Mouse (Mus musculus) forebrain, embryonic 15.5 days (tissue): ENCODE measurements at regions not wholly inside any gene's neighbourhood (a gene's known extent, or its start where the extent isn't known, plus 50 kb on each side); places are given as distances from the start of the nearest gene placed in this dataset.
A peak's percentile ranks its signal among the peaks of the same experiment; 100 is the strongest.

Experiments
- ATAC-seq: fragments of 200-750 bp; cut with Nextera tagmentation; replicated peaks from 2 replicates; pipeline ENCODE4 v1.8.0; 2017; ENCODE audit warnings: mild to moderate bottlenecking, moderate TSS enrichment, moderate library complexity
- H3K27ac ChIP-seq: fragments of 300-500 bp; sonication (generic); replicated peaks from 2 replicates; pipeline ENCODE4 v1.5.1; 2015; ENCODE audit warnings: mild to moderate bottlenecking, inconsistent platforms
- H3K27me3 ChIP-seq: fragments of 300-500 bp; sonication (generic); 2 replicates; pipeline ENCODE4 v1.6.1; 2015; ENCODE audit warnings: inconsistent platforms
- H3K36me3 ChIP-seq: fragments of 300-500 bp; sonication (generic); 2 replicates; pipeline ENCODE4 v1.6.1; 2015; ENCODE audit warnings: mild to moderate bottlenecking, inconsistent platforms
- H3K4me1 ChIP-seq: fragments of 300-500 bp; sonication (generic); 2 replicates; pipeline ENCODE4 v1.6.1; 2015; ENCODE audit warnings: inconsistent platforms
- H3K4me2 ChIP-seq: fragments of 300-500 bp; sonication (generic); replicated peaks from 2 replicates; pipeline ENCODE4 v1.6.1; 2015; ENCODE audit warnings: mild to moderate bottlenecking, inconsistent platforms
- H3K4me3 ChIP-seq: fragments of 300-500 bp; sonication (generic); 2 replicates; pipeline ENCODE4 v1.5.1; 2015; ENCODE audit warnings: mild to moderate bottlenecking, inconsistent platforms
- H3K9ac ChIP-seq: fragments of 300-500 bp; sonication (generic); replicated peaks from 2 replicates; pipeline ENCODE4 v1.6.1; 2015; ENCODE audit warnings: mild to moderate bottlenecking, inconsistent platforms
- H3K9me3 ChIP-seq: fragments of 300-500 bp; sonication (generic); 2 replicates; pipeline ENCODE4 v1.6.1; 2016; ENCODE audit warnings: inconsistent platforms
- WGBS: fragments of 180-500 bp; shearing (Covaris S2); methylation state at CpG from one replicate; pipeline ENCODE4 v1.1.7; 2015; ENCODE audit warnings: mixed read lengths; 5-methylcytosine and 5-hydroxymethylcytosine counted together

DNA sequence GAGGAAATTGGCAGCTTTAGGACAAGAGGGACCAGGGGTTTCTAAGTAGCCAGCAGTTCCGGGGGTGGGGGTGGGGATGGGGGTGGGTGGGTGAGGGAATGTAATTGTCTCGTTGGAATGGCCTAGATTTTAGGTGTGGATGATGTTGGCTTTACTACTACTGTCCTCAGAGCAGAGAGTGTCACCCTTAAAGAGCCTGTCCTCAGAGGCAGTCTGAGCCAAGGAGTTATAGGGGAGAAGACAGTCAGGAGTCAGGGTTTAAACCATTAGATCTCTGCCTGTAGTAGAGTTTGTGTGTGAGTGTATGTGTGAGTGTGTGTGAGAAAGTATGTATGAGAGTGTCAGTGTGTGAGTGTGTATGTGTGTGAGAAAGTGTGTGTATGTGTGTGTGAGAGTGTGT, 179.6 kb upstream of the 4931429L15Rik start:
- WGBS, result 13% methylated on average over 2 of the region's 2 CpGs
- Histone ChIP-seq H3K27me3 (no peaks in the 10 kb centered on the region), H3K4me3 (no peak overlapping the region), H3K4me1 (peaks cover 22% of the 10 kb centered on the region), H3K9ac (no peak overlapping the region), H3K4me2 (no peak overlapping the region), H3K9me3 (no peaks in the 10 kb centered on the region), H3K36me3 (no peaks in the 10 kb centered on the region), H3K27ac (no peak overlapping the region)
- ATAC-seq, result no peak

DNA sequence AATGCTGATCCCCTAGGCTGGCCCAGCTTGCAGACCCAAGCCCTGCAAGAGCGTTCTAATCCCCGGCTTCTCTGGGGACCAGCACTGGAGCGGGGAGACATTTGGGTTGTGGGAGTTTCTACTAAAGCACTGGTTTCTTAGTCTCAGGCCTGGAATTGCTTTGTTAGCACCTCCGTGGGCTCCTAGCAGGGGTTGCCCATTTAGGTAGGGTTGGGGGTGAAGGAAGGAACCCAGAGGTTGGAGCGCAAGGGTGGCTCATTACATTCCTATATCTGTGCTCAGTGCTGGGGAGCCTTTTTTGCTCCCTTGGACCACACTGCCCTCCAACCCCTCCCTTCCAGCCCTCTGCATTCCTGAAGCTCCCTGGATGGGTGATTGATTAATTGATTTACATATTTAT, 179.1 kb upstream of the 4931429L15Rik start:
- H3K36me3 ChIP-seq, result no peaks in the 10 kb centered on the region
- ATAC-seq, result no peak
- H3K9ac ChIP-seq, result no peak overlapping the region
- no peak overlapping the region for H3K4me2 ChIP-seq
- WGBS, result 51% methylated on average over 5 of the region's 5 CpGs
- H3K27me3 ChIP-seq, result no peaks in the 10 kb centered on the region
- no peak overlapping the region for H3K4me3 ChIP-seq
- peaks cover 17% of the 10 kb centered on the region for H3K4me1 ChIP-seq
- no peak overlapping the region for H3K27ac ChIP-seq
- no peaks in the 10 kb centered on the region for H3K9me3 ChIP-seq

DNA sequence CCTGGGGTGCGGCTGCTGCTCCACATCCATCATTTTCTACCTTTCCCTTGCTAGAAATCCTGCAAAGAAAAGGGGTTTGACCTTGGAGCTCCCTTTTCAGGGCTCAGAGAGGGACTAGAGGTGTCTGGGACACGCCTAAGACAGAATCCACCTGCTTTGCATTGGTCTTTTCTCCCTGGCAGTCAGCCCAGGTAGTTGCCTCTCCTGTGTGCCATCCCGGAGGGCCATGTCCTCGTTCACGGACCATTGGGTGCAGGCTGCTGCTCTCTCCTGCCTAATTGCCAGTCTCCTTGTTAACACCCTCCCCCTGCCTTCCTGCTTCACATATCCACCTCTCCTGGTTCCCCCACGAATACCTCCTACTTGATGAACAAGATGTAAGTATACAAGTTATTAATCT, 175.5 kb upstream of the 4931429L15Rik start:
- H3K27ac ChIP-seq, result no peak overlapping the region
- H3K27me3 ChIP-seq, result no peaks in the 10 kb centered on the region
- no peaks in the 10 kb centered on the region for H3K36me3 ChIP-seq
- H3K4me3 ChIP-seq, result no peak overlapping the region
- peaks cover 6% of the 10 kb centered on the region; the same call in 1 of the 2 replicates for H3K4me1 ChIP-seq
- H3K9ac ChIP-seq, result no peak overlapping the region
- ATAC-seq, result no peak
- WGBS, result 71% methylated on average over 6 of the region's 6 CpGs
- H3K4me2 ChIP-seq, result no peak overlapping the region
- H3K9me3 ChIP-seq, result no peaks in the 10 kb centered on the region

DNA sequence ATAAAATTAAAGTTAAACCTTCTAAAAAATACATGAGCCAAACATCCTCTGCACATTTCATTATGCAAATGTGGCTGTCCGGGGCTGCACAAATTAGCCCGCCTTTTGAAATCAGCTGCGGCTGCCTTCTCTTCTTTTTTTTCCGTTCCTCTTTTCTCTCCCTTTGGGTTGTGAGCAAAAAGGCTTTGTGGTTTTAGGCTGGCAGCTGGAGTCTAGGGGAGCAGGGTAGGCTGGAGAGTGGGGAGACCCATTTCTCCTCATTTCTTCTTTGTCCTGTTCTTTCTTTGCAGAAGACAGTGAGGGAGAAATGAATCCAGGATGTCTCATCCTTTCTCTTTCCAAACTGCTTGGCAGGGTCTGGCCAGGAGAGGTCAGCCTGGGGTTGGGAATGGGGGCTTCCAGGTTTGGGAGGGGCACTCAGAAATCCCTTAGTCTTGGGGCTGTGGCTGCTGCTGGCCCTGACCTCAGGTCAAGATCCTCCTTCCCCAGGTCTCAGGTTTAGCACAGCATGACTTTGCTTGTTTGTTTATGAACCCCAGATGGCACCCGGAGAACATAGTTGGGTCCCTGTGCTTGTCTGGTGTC, 163.2 kb upstream of the 4931429L15Rik start:
- no peak for ATAC-seq
- 16% methylated on average over 5 of the region's 5 CpGs for WGBS
- Histone ChIP-seq H3K27ac (peak overlapping the region; percentile 77), H3K4me2 (0 out of 2 replicates have a peak overlapping the region, but pooled peaks have one; percentile 6), H3K9ac (no peak overlapping the region), H3K4me3 (no peak overlapping the region), H3K27me3 (no peaks in the 10 kb centered on the region), H3K9me3 (no peaks in the 10 kb centered on the region), H3K36me3 (no peaks in the 10 kb centered on the region), H3K4me1 (peaks cover 28% of the 10 kb centered on the region)

DNA sequence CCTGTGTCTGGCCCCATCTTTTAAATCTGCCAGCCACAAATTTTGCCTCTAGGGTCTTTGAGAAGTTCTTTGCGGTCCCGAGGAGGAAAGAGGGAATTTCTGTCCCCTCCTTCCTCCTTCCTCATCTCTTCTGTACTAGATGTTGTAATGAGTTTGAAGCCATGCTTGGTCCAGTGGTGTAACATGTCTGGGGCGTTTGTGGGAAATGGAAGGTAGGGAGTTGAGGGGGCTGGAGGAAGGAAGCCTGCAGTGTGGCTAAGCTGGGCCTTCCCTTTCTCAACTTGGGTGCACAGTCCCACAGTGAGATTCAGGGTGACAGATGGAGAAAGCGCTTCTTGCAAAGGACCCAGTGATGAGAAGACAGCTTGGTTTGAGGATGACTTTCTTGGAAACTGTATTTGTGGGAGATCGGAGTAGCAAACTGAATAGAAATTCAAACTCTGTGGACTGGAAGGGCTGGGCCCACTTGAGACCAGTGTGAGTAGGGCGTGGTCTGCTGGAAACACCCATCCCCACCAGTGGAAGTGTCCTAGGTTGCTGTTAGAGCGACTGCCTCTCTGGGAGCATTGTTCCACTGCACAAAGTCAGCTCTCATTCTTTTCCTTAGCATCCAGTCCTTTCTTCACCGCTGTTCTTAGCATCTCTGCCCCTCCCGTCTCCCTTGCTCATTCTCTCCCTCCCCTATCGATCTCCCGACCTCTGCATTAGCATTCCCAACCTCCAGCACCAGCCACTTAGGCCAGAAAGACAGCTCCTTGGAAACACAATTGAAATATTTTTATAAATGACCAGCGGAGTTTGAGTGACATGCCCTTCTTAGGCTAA, 162.5 kb upstream of the 4931429L15Rik start:
- no peak for ATAC-seq
- Histone ChIP-seq H3K27me3 (no peaks in the 10 kb centered on the region), H3K4me2 (no peak overlapping the region), H3K4me3 (no peak overlapping the region), H3K9ac (no peak overlapping the region), H3K4me1 (peaks cover 28% of the 10 kb centered on the region), H3K36me3 (no peaks in the 10 kb centered on the region), H3K9me3 (no peaks in the 10 kb centered on the region), H3K27ac (peak overlapping the region; percentile 77)
- 39% methylated on average over 12 of the region's 12 CpGs for WGBS

DNA sequence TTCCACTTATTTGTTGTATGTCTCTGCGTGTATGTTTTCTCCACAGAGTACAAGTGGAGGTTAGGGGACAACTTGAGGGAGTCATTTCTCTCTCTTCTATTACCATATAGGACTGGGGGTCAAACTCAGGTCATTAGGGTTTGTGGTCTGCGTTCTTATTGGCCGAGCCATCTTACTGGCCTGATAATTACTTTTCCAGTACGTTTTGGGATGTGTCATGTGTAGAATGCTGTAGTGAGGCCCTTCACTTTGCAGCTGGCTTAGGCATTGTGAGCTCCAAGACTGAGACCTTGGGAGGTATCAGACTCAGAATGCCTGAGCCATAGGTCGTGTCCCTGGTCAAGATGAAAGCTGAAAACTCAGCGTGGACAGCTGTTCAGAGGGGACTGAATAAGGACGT, 161.7 kb upstream of the 4931429L15Rik start:
- H3K4me1 ChIP-seq, result peaks cover 28% of the 10 kb centered on the region
- no peak for ATAC-seq
- 55% methylated on average over 7 of the region's 7 CpGs for WGBS
- H3K9me3 ChIP-seq, result no peaks in the 10 kb centered on the region
- H3K27me3 ChIP-seq, result no peaks in the 10 kb centered on the region
- no peaks in the 10 kb centered on the region for H3K36me3 ChIP-seq
- no peak overlapping the region for H3K27ac ChIP-seq
- H3K4me2 ChIP-seq, result no peak overlapping the region
- H3K4me3 ChIP-seq, result no peak overlapping the region
- H3K9ac ChIP-seq, result no peak overlapping the region

DNA sequence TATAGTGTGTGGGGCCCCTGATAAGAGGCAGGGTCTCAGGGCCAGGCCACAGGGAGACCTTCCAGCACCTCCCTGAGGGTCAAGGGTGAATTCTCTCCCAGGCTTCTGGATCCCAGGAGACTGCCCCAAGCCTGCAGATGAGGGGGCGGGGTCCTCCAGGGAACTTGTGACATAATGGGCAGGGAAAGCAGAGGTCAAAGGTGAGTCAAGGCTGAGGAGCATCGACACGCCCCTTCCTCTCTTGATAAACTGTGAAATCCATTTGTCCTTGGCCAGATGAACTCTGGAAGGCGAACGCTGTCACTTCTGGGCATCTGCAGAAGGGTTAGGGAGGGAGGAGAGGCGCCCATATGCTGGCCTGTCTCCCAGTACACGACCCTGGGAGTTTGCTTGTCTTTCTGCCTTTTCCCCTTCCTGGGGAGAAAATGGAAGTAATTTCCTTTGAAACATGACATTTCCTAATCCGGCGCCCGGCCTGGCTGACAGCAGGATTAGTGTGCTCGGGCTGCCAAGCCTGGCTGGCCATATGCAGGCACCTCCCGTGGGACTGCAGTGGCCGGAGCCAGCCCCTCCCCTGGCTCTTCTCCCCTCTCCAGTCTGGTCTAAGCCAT, 160.4 kb upstream of the 4931429L15Rik start:
- no peak for ATAC-seq
- no peak overlapping the region for H3K4me3 ChIP-seq
- H3K4me1 ChIP-seq, result peaks cover 28% of the 10 kb centered on the region
- H3K36me3 ChIP-seq, result no peaks in the 10 kb centered on the region
- WGBS, result 14% methylated on average over 13 of the region's 13 CpGs
- H3K9me3 ChIP-seq, result no peaks in the 10 kb centered on the region
- no peaks in the 10 kb centered on the region for H3K27me3 ChIP-seq
- H3K9ac ChIP-seq, result no peak overlapping the region
- no peak overlapping the region for H3K4me2 ChIP-seq
- no peak overlapping the region for H3K27ac ChIP-seq

DNA sequence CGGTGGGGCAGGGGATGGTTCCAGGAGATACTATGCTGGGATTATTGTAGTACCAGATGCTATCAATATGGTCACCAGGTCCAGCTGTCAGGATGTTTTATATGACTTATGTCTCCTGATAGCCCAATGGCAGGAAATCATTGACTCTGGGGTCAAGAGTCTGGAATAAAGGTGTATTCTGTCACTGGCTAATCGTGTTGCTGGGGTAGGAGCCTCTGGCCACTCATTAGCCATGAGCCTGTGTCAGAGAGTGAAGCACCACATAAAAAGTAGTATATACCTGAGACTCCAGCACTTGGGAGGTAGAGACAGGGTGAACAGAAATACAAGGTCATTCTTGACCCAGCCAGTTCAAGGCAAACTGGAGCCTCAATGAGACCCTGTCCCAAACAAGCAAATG, 158.8 kb upstream of the 4931429L15Rik start:
- WGBS, result 69% methylated on average over 2 of the region's 2 CpGs
- H3K27ac ChIP-seq, result no peak overlapping the region
- H3K36me3 ChIP-seq, result no peaks in the 10 kb centered on the region
- no peak for ATAC-seq
- H3K4me1 ChIP-seq, result peaks cover 28% of the 10 kb centered on the region
- no peak overlapping the region for H3K4me2 ChIP-seq
- H3K9me3 ChIP-seq, result no peaks in the 10 kb centered on the region
- no peaks in the 10 kb centered on the region for H3K27me3 ChIP-seq
- H3K9ac ChIP-seq, result no peak overlapping the region
- no peak overlapping the region for H3K4me3 ChIP-seq

DNA sequence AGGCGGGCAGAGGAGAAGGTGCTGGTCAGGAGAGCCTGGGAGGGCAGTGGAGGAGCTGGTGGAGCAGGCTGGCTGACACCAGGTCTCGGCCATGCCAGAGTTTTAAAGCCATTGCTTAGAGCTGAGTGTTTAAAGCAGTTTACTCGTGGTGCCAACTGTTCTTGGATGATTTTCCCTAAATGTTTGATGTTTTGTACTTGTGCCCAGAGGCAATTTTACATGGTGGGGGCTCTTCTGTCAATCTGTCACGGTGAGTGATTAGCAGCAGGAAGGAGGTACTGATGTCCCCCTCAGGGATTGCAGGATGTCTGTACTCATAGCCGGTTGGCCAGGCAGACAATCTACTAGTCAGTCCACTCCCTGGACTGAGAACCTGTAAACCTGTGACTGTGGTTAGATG, 156.7 kb upstream of the 4931429L15Rik start:
- Histone ChIP-seq H3K9ac (no peak overlapping the region), H3K4me2 (no peak overlapping the region), H3K9me3 (no peaks in the 10 kb centered on the region), H3K27me3 (no peaks in the 10 kb centered on the region), H3K4me1 (peaks cover 9% of the 10 kb centered on the region), H3K36me3 (no peaks in the 10 kb centered on the region), H3K27ac (no peak overlapping the region), H3K4me3 (no peak overlapping the region)
- WGBS, result 51% methylated on average over 5 of the region's 5 CpGs
- no peak for ATAC-seq

DNA sequence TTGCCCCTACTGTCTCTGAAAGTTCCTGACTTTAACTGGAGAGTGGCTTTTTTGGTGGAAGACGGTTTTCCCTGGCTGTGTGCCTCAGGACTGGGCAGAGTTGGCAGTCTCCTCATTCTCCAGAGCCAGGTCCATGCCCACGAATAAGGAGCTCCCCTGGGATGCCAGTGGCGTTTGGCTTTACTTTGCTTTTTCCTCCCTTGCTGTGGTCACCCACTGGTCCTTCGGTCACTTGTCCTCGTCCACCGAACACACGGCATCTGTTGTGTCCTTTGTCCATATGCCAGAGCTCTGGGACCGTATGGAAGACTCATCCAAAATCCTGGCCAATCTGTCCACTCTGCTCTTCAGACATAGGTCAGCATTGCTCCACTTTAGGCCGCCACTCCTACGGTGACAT, 153.9 kb upstream of the 4931429L15Rik start:
- H3K4me3 ChIP-seq, result no peak overlapping the region
- H3K9me3 ChIP-seq, result no peaks in the 10 kb centered on the region
- H3K27me3 ChIP-seq, result no peaks in the 10 kb centered on the region
- 86% methylated on average over 10 of the region's 10 CpGs for WGBS
- H3K36me3 ChIP-seq, result no peaks in the 10 kb centered on the region
- H3K4me2 ChIP-seq, result no peak overlapping the region
- no peak overlapping the region for H3K27ac ChIP-seq
- peaks cover 9% of the 10 kb centered on the region for H3K4me1 ChIP-seq
- no peak for ATAC-seq
- no peak overlapping the region for H3K9ac ChIP-seq

DNA sequence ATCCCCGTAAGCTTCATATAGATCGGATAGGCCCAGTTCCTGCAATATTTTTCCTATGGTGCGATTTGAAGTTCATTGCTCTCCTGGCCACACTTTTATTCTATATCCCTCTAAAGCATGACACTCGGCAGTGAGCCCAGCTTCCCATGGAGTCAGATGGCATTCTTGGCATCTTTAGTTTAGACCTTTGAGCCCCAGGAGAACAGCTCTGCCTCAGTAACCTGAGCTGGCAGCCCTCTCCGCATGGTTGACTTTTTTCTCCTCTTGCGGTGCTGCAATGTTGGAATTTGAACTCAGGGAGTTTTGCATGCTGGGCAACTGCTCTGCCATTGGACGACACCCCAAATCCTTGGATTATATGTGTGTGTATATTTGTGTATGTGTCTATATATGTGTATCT, 149.7 kb upstream of the 4931429L15Rik start:
- H3K27me3 ChIP-seq, result no peaks in the 10 kb centered on the region
- no peaks in the 10 kb centered on the region for H3K36me3 ChIP-seq
- H3K9me3 ChIP-seq, result no peaks in the 10 kb centered on the region
- H3K27ac ChIP-seq, result no peak overlapping the region
- 77% methylated on average over 7 of the region's 7 CpGs for WGBS
- no peak overlapping the region for H3K9ac ChIP-seq
- no peak overlapping the region for H3K4me3 ChIP-seq
- H3K4me2 ChIP-seq, result no peak overlapping the region
- peaks cover 17% of the 10 kb centered on the region for H3K4me1 ChIP-seq
- ATAC-seq, result no peak

DNA sequence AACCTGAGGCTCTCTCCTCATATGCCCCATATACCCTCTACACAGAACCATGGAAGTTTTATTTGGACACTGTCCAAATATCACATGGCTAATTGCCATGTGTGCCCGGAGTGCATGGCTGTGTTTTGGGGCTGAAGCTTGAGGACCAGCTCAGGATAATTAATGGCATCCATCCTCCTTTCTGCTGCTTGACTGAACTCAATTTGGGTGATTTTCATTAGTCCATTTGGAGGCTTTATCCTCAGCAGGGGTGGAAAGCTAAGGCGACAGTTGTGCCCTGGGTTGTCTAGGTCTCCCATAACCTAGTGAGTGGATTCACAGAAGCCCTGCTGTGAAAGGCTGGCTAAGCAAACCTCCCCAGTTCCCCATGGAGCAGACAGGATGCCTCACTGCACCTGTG, 148.5 kb upstream of the 4931429L15Rik start:
- no peak overlapping the region for H3K4me3 ChIP-seq
- H3K9me3 ChIP-seq, result no peaks in the 10 kb centered on the region
- ATAC-seq, result no peak
- H3K27ac ChIP-seq, result no peak overlapping the region
- H3K9ac ChIP-seq, result no peak overlapping the region
- no peak overlapping the region for H3K4me2 ChIP-seq
- no peaks in the 10 kb centered on the region for H3K36me3 ChIP-seq
- H3K27me3 ChIP-seq, result no peaks in the 10 kb centered on the region
- H3K4me1 ChIP-seq, result peaks cover 17% of the 10 kb centered on the region
- WGBS, result 2% methylated on average over 2 of the region's 2 CpGs
